Mouse (Mus musculus): Measurements from ENCODE around the gene Jmjd1c. TPM values are rescaled to one million over a fixed set of nuclear protein-coding genes. Genes with fewer than 3 reads are reported as not detected.

Jmjd1c gene
- polyA plus RNA-seq, 1 experiment, result 10.3 TPM

GRCm38 (mm10) chr10:67183086-67183485 lies 87.2 kb downstream of the Jmjd1c start:
- TF ChIP-seq GATA1 (IDR thresholded peaks at IDR 0.05; ENCODE audit: low read length), result peak; percentile 29

DNA sequence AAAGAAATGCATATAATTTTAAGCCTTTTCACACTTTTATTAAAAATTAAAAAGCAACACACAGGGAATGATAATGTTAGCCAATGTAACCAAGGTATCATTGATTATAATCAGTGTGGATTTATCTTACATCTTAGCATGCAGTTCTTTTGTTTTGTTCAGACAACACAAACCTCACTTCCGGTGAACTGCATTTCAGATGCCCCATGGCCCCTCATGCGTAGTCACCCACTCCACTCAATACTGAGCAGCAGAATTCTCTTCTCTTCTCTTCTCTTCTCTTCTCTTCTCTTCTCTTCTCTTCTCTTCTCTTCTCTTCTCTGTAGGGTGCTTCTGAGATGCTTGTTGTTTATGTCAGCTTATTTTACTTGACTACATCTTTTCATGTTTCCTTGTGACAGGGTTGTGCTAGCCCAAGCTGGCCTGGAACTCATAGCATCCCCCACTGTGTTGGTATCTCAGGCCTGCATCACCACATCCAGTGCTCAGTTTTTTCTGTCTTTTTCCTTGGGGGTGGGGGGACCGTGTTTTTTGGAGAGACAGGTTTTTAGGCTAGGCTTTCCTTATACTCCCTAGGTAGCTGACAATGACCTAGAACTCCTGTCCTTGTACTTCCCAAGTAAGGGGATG lies 88.6 kb downstream of the Jmjd1c start:
- no peak for TF ChIP-seq GATA1 (IDR thresholded peaks at IDR 0.05; ENCODE audit: low read length)

- no peak for TF ChIP-seq GATA1 (IDR thresholded peaks at IDR 0.05; ENCODE audit: low read length)
These were observed 89.7 kb downstream of the Jmjd1c start for GRCm38 (mm10) chr10:67185491-67186081.

- no peak for TF ChIP-seq GATA1 (IDR thresholded peaks at IDR 0.05; ENCODE audit: low read length)
These were observed 90.6 kb downstream of the Jmjd1c start for GRCm38 (mm10) chr10:67186489-67186888.

GRCm38 (mm10) chr10:67187001-67187453 lies 91.1 kb downstream of the Jmjd1c start:
- TF ChIP-seq GATA1 (IDR thresholded peaks at IDR 0.05; ENCODE audit: low read length), result no peak

- TF ChIP-seq GATA1 (IDR thresholded peaks at IDR 0.05; ENCODE audit: low read length), result no peak
These were observed 92.0 kb downstream of the Jmjd1c start for GRCm38 (mm10) chr10:67187952-67188351.

DNA sequence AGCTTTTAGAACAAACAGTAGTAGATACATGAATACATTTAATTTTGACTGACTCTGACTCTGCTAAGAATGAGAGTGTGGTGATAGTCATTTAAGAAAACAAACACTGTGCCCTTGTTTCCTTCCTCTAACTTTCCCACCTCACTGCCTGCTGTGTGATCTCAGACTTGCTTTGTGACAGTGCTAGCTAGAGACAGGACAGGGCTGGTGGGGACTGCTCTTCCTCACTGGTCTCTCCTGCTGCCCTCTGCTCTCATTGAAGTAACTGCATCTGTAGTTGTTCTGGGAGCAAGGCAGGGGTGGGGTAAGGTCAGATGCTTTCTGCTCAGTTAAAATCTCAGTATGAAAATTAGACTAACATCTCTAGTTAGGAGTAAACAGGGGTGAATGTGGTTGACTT lies 93.1 kb downstream of the Jmjd1c start:
- no peak for TF ChIP-seq GATA1 (IDR thresholded peaks at IDR 0.05; ENCODE audit: low read length)

DNA sequence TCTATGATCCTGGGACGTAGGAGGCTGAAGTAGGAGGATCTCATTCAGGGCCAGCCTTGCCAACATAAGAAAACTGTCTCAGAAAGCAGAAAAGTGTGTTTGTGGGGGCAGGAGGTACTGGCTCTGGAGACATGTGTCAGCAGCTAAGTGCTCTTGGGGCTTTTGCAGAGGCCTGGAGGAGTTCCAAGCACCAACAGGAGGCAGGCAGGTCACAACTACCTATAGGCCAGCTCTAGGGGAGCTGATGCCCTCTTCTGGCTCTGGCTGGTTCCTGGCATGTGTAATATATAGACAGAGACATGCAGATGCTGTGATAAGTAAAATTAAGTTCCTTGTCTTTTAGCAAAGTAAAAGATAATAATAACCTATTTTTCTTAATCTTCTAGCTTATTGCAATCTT lies 94.3 kb downstream of the Jmjd1c start:
- no peak for TF ChIP-seq GATA1 (IDR thresholded peaks at IDR 0.05; ENCODE audit: low read length)

- no peak for TF ChIP-seq GATA1 (IDR thresholded peaks at IDR 0.05; ENCODE audit: low read length)
These were observed 96.4 kb downstream of the Jmjd1c start for GRCm38 (mm10) chr10:67192366-67192765.

GRCm38 (mm10) chr10:67193003-67193652 lies 97.2 kb downstream of the Jmjd1c start:
- TF ChIP-seq GATA1 (IDR thresholded peaks at IDR 0.05; ENCODE audit: low read length), result no peak

DNA sequence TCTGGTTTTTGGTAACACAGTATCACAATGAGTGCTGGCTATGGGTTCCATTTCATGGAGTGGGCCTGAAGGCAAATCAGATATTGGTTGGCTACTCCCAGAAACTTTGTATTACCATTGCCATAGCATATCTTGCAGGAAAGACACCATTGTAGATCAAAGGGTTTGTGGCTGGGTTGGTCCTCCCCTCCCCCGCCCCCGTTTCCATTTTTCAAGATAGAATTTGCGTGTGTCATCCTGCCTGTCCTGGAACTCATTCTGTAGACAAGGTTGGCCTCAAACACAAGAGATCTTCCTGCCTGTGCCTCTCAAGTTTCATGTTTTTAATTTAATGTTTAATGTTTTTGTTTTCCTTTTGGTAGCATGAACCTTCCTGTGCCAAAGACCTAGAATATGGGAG lies 98.1 kb downstream of the Jmjd1c start:
- TF ChIP-seq GATA1 (IDR thresholded peaks at IDR 0.05; ENCODE audit: low read length), result no peak

GRCm38 (mm10) chr10:67195671-67196070 lies 99.7 kb downstream of the Jmjd1c start:
- TF ChIP-seq GATA1 (IDR thresholded peaks at IDR 0.05; ENCODE audit: low read length), result no peak

GRCm38 (mm10) chr10:67197186-67197585 lies 101.3 kb downstream of the Jmjd1c start:
- no peak for TF ChIP-seq GATA1 (IDR thresholded peaks at IDR 0.05; ENCODE audit: low read length)

- TF ChIP-seq GATA1 (IDR thresholded peaks at IDR 0.05; ENCODE audit: low read length), result no peak
These were observed 101.9 kb downstream of the Jmjd1c start for GRCm38 (mm10) chr10:67197829-67198228.

DNA sequence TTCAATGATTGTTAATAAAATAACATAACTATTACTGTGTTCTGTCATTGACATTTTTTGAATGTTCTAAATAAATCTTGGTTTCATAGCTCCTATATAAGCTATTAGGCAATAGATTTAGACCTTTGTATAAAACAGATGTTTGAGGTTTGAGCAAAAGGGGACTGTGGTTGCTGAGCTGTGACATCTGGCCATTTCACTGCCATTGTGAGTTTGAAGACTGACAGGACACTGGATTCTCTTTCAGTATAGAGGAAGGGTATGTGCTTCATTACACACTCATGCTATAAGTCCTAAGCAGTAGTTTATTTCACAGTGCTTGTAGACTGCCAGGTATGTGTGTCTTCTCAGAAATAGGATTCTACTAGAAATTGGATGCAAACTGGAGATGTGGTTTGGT lies 105.8 kb downstream of the Jmjd1c start:
- TF ChIP-seq GATA1 (IDR thresholded peaks at IDR 0.05; ENCODE audit: low read length), result no peak

- TF ChIP-seq GATA1 (IDR thresholded peaks at IDR 0.05; ENCODE audit: low read length), result no peak
These were observed 106.5 kb downstream of the Jmjd1c start for GRCm38 (mm10) chr10:67202470-67202869.
